Mouse (Mus musculus): ENCODE results near the gene Pdk2. TPM values are rescaled to one million over a fixed set of nuclear protein-coding genes. Genes with fewer than 3 reads are reported as not detected.
A peak's percentile ranks its signal among the peaks of the same experiment; 100 is the strongest.

Gene Pdk2
- polyA plus RNA-seq, 1 experiment from 2014 or later, result 10.2 TPM

DNA sequence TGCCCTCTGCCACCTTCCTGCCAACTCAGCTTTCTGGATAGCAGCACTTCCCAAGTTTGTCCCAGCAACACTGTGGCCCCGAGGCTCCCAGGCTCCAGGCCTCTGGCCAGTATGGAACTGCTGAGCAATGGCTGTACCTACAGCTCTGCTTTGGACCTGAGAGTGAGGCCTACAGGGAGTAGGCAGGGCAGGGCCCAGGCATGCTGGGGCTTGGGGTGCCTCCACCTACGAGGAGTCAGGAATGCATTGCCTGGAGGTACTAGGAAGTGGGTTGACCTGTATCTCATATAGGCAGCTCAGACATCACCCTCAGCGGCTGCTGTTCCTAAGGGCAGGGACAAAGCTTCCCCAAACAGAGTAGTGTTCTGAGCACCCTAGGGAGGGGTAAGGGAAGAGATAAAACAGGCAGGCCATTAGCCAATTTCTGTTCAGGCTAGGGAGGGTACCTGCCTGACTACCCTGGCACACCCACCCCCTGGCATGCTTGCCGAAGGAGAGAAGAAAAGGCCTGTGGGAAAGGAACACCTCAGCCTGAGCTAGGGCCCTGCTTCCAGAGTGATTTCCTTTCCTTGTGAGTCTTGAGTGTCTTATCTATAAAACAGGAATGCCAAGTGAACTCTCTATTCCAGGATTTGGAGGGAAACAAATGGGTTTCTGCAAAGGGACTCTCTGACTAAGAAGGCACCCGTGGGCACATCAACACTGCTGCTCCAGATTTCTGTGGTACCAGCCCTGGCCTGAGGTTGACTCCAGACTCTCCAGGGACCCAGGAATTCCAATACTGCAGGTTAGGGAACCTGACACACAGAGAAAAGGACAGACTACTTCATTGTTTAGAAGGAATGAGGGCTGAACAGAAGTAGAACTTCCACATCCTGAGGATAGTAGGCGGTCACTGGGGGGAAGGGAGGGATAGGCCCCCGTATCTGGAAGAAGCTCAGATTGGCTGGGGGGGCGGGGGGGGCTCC is 29.3 kb upstream of the Pdk2 start:
- no peaks in the 10 kb centered on the region for H3K9me3 ChIP-seq (replicated peaks)
- no peak overlapping the region for H3K27ac ChIP-seq (replicated peaks)
- peaks cover 35% of the 10 kb centered on the region for H3K27me3 ChIP-seq
- ATAC-seq (ENCODE audit: insufficient read depth), result no peak
- no peak overlapping the region for H3K4me2 ChIP-seq
- H3K9ac ChIP-seq, result no peak overlapping the region
- WGBS (ENCODE audit: insufficient replicate concordance), result 46% methylated on average over 8 of the region's 8 CpGs
- H3K4me3 ChIP-seq (replicated peaks), result no peak overlapping the region
- H3K36me3 ChIP-seq (replicated peaks), result no peaks in the 10 kb centered on the region
- H3K4me1 ChIP-seq (replicated peaks), result peaks cover 11% of the 10 kb centered on the region; the same call in 1 of the 2 replicates

DNA sequence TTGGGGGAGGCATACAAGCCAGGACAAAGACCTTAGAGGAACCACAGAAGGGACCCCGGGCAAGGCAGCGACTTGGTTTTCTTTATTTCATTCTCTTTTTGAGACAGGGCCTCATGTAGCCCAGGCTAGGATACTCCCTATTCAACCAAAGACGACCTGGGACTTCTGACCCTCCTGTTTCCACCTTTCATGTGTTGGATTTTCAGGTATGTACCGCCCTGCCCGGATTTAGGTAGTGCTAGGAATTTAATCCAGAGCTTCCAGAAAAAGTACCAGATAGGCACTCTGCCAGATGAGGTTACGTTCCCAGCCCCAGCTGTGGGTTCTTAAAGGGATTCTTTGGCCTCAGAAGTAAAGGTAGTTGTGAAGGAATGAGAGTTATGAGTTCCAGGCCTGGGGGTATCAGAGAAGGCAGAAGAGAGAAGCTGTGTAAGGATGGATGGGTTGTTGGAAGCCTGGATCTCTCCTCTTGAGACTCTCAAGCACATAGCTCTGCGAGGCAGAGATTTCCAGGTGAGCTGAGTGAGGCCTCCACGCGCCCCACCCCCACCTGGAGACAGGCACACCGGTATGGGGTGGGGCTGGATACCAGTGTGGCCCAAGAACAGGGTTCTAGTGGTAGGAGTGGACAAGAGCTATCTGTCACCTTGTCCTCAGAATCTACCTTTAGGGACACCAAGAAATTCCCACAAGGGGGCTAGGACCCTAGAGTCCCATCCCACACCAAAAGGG is 28.2 kb upstream of the Pdk2 start:
- no peak overlapping the region for H3K27ac ChIP-seq (replicated peaks)
- ATAC-seq (ENCODE audit: insufficient read depth), result no peak
- H3K27me3 ChIP-seq, result peaks cover 25% of the 10 kb centered on the region
- peaks cover under 1% of the 10 kb centered on the region; the same call in 1 of the 2 replicates for H3K4me1 ChIP-seq (replicated peaks)
- no peak overlapping the region for H3K4me3 ChIP-seq (replicated peaks)
- no peaks in the 10 kb centered on the region for H3K9me3 ChIP-seq (replicated peaks)
- no peaks in the 10 kb centered on the region for H3K36me3 ChIP-seq (replicated peaks)
- no peak overlapping the region for H3K9ac ChIP-seq
- H3K4me2 ChIP-seq, result no peak overlapping the region
- WGBS (ENCODE audit: insufficient replicate concordance), result 63% methylated on average over 10 of the region's 10 CpGs

DNA sequence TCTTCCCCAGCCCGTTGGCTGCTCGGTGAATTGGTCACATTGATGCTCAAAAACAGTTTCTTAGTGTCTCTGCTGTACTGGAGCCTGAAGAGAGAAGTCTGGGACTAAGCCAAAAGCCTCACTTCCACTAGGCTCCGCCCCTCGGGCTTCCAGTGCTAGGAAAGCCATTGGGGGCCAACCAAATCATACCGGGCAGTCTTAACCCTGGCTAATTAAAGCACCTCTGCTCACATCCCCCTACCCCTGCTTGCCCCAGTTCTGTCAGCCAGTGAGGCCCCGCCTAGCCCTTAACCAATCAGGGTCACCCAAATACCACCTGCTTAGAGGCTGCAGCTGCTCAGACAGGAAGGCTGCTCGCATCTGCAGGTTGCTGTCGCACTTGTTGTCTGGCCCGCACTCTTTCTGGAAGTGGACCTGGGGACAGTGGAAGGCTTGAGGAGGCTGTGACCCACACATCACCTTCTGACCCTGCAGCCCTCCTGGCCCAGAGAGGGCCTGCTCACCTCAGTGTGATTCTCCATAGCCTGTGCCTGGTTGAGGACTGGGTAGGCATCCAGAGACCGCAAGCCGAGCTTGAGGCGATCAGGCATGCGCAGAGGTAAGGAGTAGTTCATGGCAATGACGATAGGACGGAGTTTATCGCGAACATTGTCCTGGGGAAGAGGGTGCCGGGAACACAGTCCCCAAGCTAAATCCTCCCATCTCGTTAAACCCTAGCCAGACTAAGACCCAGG is 15.8 kb upstream of the Pdk2 start:
- Histone ChIP-seq H3K36me3 (replicated peaks) (no peaks in the 10 kb centered on the region), H3K4me2 (no peak overlapping the region), H3K9ac (no peak overlapping the region), H3K4me1 (replicated peaks) (no peaks in the 10 kb centered on the region), H3K27ac (replicated peaks) (no peak overlapping the region), H3K9me3 (replicated peaks) (no peaks in the 10 kb centered on the region), H3K4me3 (replicated peaks) (no peak overlapping the region), H3K27me3 (peaks cover 5% of the 10 kb centered on the region; the same call in 1 of the 2 replicates)
- no peak for ATAC-seq (ENCODE audit: insufficient read depth)
- WGBS (ENCODE audit: insufficient replicate concordance), result 49% methylated on average over 19 of the region's 19 CpGs

DNA sequence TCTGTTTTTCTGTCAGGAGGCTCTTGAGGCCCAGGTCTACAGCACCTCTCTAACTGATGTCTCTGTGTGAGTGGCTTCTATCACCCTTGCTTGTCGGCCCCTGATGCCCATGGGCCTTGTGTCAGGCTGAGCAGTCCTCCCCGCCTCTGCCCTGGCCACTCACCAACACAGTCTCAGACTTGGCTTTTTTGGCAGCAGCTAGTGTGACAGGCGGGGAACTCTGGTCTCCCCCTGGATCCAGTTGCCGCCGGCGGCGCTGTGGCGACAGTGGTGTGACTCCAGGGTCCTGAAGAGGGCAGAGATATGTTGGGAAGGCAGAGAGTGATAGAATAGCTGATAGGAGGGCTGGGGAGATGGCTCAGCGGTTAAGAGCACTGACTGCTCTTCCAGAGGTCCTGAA is 11.9 kb upstream of the Pdk2 start:
- ATAC-seq (ENCODE audit: insufficient read depth), result no peak
- no peaks in the 10 kb centered on the region for H3K36me3 ChIP-seq (replicated peaks)
- 66% methylated on average over 9 of the region's 9 CpGs for WGBS (ENCODE audit: insufficient replicate concordance)
- H3K4me1 ChIP-seq (replicated peaks), result no peaks in the 10 kb centered on the region
- H3K9ac ChIP-seq, result no peak overlapping the region
- no peak overlapping the region for H3K4me3 ChIP-seq (replicated peaks)
- H3K27ac ChIP-seq (replicated peaks), result no peak overlapping the region
- H3K9me3 ChIP-seq (replicated peaks), result no peaks in the 10 kb centered on the region
- peaks cover 5% of the 10 kb centered on the region; the same call in 1 of the 2 replicates for H3K27me3 ChIP-seq
- no peak overlapping the region for H3K4me2 ChIP-seq

DNA sequence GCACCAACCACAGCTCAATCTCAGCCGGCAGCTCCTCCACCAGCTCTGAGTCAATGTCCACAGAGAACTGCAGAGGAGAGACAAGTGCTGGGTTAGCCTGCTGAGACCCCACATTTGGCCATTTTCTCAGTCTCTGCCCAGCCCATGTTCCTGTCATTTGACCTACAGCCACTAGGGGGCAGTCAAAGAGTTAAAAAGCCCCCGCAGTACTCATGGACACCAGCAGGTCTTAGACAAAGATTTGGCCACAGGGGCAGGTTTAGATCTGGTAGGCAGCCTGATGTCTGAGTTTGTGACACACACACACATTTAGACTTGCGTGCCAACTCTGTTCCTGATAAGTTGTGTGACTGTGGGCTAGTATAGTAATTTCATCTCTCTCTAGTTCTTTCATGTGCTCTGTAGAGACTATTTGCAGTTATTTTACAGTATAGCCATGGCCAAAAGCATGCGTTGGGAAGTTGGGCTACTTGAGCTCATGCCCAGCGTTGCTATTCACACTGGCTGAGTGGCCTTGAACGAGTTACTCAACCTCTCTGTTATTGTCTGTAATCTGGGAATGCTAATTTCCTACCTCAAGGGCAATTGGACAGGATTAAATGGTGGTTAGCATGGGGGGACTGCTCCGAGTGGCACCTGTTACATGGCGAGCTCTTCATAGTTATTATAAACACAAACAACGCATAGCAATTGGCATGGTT is 6.0 kb upstream of the Pdk2 start:
- no peak overlapping the region for H3K27ac ChIP-seq (replicated peaks)
- peaks cover 6% of the 10 kb centered on the region; the same call in 1 of the 2 replicates for H3K4me1 ChIP-seq (replicated peaks)
- no peak overlapping the region for H3K4me3 ChIP-seq (replicated peaks)
- no peak; the same call in 1 of the 2 replicates for ATAC-seq (ENCODE audit: insufficient read depth)
- no peak overlapping the region for H3K4me2 ChIP-seq
- 0 out of 2 replicates have a peak, but pooled peaks cover 5% of the 10 kb centered on the region for H3K27me3 ChIP-seq
- no peak overlapping the region for H3K9ac ChIP-seq
- no peaks in the 10 kb centered on the region for H3K36me3 ChIP-seq (replicated peaks)
- 44% methylated on average over 9 of the region's 9 CpGs for WGBS (ENCODE audit: insufficient replicate concordance)
- no peaks in the 10 kb centered on the region for H3K9me3 ChIP-seq (replicated peaks)

DNA sequence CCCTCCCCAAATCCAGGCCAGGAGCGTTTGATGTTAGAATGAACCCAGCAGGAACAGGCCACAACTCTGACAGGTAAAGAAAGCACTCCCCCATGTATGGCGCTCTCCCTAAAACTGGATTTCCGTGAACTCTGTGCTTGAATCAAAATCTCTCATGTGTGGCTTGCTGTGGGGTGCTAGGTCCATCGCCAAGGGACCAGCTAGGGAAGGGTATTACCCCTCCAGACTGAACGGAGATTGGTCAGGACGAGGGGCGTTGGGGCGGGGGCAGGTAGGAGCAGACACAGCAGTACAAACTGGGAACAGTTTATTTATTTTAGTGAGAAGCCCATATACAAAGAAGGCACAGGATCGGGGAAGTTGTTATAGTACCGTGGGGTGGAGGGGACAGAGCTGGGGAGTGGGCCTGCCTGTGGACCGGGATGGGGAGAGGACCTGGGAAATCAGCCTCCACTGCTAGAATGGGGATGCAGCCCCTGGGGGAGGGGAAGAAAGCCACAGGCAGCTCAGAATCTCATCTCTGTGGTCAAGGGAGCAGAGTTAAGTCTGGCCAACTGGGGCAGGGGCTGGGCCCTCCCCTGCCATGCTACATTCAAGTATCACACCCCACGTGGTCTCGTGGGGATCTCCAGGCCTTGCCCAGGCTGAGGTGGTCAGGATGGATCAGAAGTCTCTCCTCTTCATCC is 3.2 kb upstream of the Pdk2 start:
- H3K4me1 ChIP-seq (replicated peaks), result peaks cover 33% of the 10 kb centered on the region

DNA sequence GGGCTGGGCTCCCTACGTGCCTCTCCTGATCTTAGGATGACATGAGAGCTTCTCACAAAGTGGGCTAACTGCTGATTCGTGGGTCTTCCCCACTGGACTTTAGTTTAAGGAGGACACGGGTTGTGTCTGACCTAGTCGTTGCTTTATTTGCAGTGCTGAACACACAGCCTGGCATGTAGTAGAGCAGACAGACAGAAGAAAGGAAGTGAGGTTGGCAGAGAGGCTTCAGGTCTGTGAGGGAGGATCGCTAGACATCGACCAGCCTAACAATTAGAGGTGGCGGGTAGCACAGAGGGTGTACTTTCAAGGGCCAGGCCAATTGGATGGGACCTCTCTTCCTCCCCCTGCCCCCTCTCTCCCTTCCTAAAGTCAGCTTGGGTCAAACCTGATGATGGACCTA is 2.5 kb upstream of the Pdk2 start:
- Histone ChIP-seq H3K36me3 (replicated peaks) (no peaks in the 10 kb centered on the region), H3K4me1 (replicated peaks) (peaks cover 38% of the 10 kb centered on the region), H3K27ac (replicated peaks) (no peak overlapping the region), H3K4me2 (no peak overlapping the region), H3K9me3 (replicated peaks) (no peaks in the 10 kb centered on the region), H3K27me3 (0 out of 2 replicates have a peak, but pooled peaks cover 5% of the 10 kb centered on the region), H3K9ac (no peak overlapping the region), H3K4me3 (replicated peaks) (no peak overlapping the region)
- WGBS (ENCODE audit: insufficient replicate concordance), result 42% methylated on average over 7 of the region's 7 CpGs
- no peak for ATAC-seq (ENCODE audit: insufficient read depth)

More for the DNA sequence above, 3.2 kb upstream of the Pdk2 start:
- no peak overlapping the region for H3K9ac ChIP-seq
- H3K36me3 ChIP-seq (replicated peaks), result no peaks in the 10 kb centered on the region
- 54% methylated on average over 13 of the region's 13 CpGs for WGBS (ENCODE audit: insufficient replicate concordance)
- no peak overlapping the region for H3K4me2 ChIP-seq
- no peak overlapping the region for H3K4me3 ChIP-seq (replicated peaks)
- no peak for ATAC-seq (ENCODE audit: insufficient read depth)
- H3K27me3 ChIP-seq, result 0 out of 2 replicates have a peak, but pooled peaks cover 5% of the 10 kb centered on the region
- no peaks in the 10 kb centered on the region for H3K9me3 ChIP-seq (replicated peaks)
- H3K27ac ChIP-seq (replicated peaks), result no peak overlapping the region

DNA sequence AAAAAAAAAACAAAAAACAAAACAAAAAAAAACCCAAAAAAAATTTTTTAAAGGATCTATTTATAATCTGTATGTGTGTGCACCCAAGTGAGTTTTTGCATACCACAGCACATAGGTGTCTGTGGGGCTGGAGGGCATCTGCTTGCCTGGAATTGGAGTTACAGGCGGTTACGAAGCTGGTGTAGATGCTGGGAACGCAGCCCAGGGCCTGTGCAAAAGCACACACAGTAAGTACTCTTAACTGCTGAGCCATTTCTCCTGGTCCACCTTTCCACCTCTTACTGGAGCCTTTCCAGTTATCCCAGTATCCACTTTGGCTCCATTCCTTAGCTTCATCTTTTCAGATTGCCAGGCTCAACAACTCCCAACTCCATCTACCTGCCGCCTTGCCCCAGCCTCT is 1.9 kb upstream of the Pdk2 start:
- Histone ChIP-seq H3K4me3 (replicated peaks) (no peak overlapping the region), H3K4me2 (no peak overlapping the region), H3K9me3 (replicated peaks) (no peaks in the 10 kb centered on the region), H3K27me3 (0 out of 2 replicates have a peak, but pooled peaks cover 5% of the 10 kb centered on the region), H3K9ac (no peak overlapping the region), H3K36me3 (replicated peaks) (no peaks in the 10 kb centered on the region), H3K4me1 (replicated peaks) (peaks cover 38% of the 10 kb centered on the region), H3K27ac (replicated peaks) (no peak overlapping the region)
- ATAC-seq (ENCODE audit: insufficient read depth), result no peak
- WGBS (ENCODE audit: insufficient replicate concordance), result 69% methylated on average over 4 of the region's 4 CpGs

DNA sequence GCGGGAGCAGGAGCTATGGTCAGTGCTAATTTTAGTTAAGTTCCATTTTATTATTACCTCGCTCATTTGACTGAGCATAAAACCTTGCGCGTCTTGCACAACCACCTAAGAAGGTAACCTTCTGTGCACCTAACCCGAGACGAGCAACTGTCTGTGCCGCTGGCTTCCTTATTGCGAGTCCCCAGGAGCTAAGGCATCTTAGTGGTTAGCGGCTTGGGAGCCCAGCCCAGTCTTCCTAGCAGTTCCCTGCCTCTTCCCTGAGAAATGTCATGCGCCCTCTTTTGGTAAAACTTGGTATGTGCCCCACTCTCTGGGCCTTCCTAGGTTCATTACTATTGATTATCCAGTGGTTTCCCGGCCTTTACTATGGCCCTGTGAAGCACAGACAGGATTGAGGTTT is 942 bp upstream of the Pdk2 start:
- H3K4me1 ChIP-seq (replicated peaks), result peaks cover 38% of the 10 kb centered on the region
- 0 out of 2 replicates have a peak, but pooled peaks cover 5% of the 10 kb centered on the region for H3K27me3 ChIP-seq
- peak overlapping the region; percentile 68 for H3K27ac ChIP-seq (replicated peaks)
- peak overlapping the region; percentile 76 for H3K4me3 ChIP-seq (replicated peaks)
- H3K9ac ChIP-seq, result peak overlapping the region; percentile 28
- H3K4me2 ChIP-seq, result peak overlapping the region; percentile 97
- H3K9me3 ChIP-seq (replicated peaks), result no peaks in the 10 kb centered on the region
- 2% methylated on average over 11 of the region's 11 CpGs for WGBS (ENCODE audit: insufficient replicate concordance)
- no peaks in the 10 kb centered on the region for H3K36me3 ChIP-seq (replicated peaks)
- peak; percentile 13; the same call in 1 of the 2 replicates for ATAC-seq (ENCODE audit: insufficient read depth)

All from liver, embryonic 15.5 days (tissue).